Mouse (Mus musculus) neutrophil, adult 5-6 weeks (primary cell): ENCODE results near the gene Triap1. TPM values are rescaled to one million over a fixed set of nuclear protein-coding genes. Genes with fewer than 3 reads are reported as not detected.
"Not testable (repeated sequence)": the region's sequence is repeated elsewhere in the genome, so short reads cannot be mapped to it uniquely, and the experiment has no call there.

ENCODE experiments used
- ATAC-seq: fragments of 151-379, 151-347 bp; 2 replicates; pipeline ENCODE4 v1.8.0; 2017; ENCODE audit warnings: mild to moderate bottlenecking, moderate TSS enrichment; ENCODE audit not compliant: insufficient number of reproducible peaks, poor library complexity, low FRiP score, severe bottlenecking; ENCODE audit errors: extremely low read depth
- total RNA-seq: library from RNA; stranded (forward); fragments of 200-1000 nt; gene quantifications from 2 replicates; pipeline ENCODE4 v1.2.3, GENCODE M21; 2017

The Triap1 gene
- total RNA-seq, 1 experiment from 2014 or later = 12.7 TPM

DNA sequence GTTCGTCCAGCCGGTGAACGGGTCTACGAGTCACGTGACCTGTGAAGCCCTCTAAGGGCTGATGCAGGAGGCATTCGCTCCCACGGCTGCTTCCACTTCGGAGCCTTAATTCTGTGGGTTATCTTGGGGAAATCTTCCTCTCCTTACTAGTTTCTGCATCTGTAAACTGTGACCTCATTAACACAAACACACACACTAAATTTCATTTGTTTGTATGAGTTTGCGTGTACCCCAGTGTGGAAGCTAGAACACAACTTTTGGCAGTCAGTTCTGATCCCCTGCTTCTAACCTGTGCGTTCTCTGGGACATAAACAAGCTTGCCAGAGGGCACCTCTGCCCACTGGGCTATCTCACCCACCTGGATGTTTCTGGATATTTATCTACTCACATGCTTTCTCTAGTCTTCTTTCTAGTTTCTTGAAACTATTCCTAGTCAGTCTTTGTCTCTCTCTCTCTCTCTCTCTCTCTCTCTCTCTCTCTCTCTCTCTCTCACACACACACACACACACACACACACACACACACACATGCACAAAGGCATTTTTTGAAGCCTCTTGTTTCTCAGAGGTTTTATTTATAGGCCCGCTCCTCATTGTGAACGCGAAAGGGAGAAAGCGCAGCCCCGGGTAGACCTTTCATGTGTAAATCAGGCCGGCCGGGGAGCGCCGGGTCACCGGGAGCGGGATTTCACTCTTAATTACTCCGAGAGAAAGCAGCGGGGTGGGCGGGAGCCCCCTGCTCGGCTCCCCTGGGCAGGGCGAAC lies 32.6 kb downstream of the Triap1 start:
- ATAC-seq = no peak

DNA sequence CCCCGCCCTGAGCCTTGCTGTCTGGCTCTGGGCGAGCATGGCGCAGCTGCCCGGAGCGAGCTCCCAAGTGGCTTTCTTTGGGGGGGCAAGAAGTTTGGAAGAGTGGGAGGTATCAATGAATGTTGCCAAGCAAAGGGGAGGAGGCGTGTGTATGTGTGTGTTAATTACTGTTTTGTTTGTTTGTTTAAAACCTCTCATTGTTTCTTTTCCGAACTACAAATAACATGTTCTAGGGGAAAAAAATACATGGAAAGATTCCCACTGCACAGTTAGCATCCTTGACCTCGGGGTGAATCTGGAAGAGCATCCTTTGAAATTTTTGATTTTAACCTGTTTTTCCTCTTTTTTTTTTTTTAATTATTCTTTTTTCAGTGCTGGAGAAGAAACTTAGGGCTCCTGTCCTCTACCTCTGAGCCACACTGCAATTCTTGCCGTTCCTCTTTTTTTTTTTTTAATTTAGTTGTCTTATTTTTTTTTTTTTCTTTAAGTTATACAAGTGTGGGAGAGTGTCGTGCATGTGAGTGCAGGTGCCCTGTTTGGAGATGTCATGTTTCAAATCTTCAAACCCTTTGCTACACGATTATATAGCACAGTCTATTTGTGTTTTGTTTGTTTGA lies 33.3 kb downstream of the Triap1 start:
- ATAC-seq = no peak

DNA sequence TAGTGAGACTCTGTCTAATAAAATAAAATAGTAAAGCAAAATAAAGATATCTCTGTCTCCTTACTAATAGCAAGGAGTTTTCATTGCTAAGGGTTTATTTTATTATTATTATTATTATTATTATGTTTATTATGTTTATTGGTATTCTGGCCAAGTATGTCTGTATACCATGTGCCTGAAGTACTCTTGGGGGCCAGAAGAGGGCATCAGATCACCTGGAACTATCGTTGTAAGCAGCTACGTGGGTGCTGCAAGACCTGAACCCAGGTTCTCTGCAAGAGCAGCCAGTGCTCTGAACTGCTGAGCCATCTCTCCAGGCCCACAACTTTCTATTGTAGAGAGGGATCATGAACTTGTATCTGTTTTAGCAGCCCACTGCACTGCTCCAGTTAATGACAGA lies 34.4 kb downstream of the Triap1 start:
- ATAC-seq = no peak

DNA sequence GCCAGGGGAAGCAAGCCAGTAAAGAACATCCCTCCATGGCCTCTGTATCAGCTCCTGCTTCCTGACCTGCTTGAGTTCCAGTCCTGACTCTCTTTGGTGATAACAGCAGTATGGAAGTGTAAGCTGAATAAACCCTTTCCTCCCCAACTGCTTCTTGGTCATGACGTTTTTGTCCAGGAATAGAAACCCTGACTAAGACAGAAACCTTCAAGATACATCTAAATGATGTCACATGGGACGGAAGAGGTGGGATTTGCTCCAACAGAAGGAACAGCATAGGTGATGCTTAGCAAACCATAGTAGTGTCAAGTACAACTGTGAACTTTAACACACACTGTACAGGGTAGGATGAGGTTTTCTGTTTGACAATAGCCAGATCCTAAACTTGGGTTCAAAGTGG lies 37.9 kb downstream of the Triap1 start:
- not testable (repeated sequence) for ATAC-seq

DNA sequence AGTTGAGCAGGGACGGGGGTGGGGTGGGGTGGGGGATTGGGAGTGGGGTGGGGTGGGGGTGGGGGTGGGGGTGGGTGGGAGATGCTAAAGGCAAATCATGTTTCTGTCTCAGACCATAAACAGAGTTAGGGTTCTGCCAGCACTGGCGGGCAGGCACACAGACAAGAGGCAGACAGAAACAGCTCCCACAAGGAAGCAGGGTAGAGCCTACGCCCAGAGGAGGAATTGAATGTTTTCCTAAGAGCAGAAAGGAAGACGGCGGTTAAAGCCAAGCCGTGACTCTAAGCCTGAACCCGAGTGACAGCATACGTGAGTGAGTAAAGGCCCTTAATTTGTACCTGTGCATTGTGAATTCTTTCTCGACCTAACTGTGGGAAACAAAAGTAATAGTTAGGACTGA lies 50.9 kb downstream of the Triap1 start:
- no peak for ATAC-seq

DNA sequence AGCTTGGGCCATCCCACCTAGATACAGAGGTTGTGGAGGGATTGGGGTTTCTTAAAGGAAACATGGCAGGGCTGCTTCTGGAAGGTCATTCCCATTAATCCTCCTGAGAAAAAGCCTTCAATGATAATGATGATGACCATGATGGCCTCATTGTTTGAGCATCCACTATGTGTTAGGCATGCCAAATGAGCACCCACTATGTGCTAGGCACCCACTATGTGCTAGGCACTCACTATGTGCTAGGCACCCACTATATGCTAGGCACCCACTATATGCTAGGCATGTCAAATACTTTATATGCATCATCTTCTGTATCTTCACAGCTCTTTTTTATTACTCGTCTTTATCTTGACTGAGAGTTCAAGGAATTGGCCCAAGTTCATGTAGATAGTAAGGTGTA lies 51.9 kb downstream of the Triap1 start:
- no peak for ATAC-seq

Other genes starting within 250 kb of the Triap1 start
- gene Gm10401, start 242.9 kb upstream of the Triap1 start, total RNA-seq = 1.4 TPM in 1 of 2 replicates, not detected in the other
- gene Acads, start 221.9 kb upstream of the Triap1 start, total RNA-seq = 7.1 and 10.5 TPM in 2 replicates
- gene Unc119b, start 206.2 kb upstream of the Triap1 start, total RNA-seq = 20.7 and 22.1 TPM in 2 replicates
- 69.5 and 71.7 TPM in 2 replicates for gene Mlec, start 183.0 kb upstream of the Triap1 start, total RNA-seq
- gene Cabp1, start 146.8 kb upstream of the Triap1 start, total RNA-seq = not detected in 2 replicates
- gene Pop5, start 105.4 kb upstream of the Triap1 start, total RNA-seq = 22.7 and 39.8 TPM in 2 replicates
- gene Rnf10, start 68.3 kb upstream of the Triap1 start, total RNA-seq = 161 and 173 TPM in 2 replicates
- 24.8 and 32.2 TPM in 2 replicates for gene Coq5, start 61.6 kb upstream of the Triap1 start, total RNA-seq
- gene Dynll1, start 40.2 kb upstream of the Triap1 start, total RNA-seq = 103 and 154 TPM in 2 replicates
- 51.2 and 55.9 TPM in 2 replicates for gene Srsf9, start 14.0 kb upstream of the Triap1 start, total RNA-seq
- gene Gatc, start within 50 bp of the Triap1 start, total RNA-seq = 3.4 and 9.5 TPM in 2 replicates
- 49.6 and 60.8 TPM in 2 replicates for gene Cox6a1, start 7.8 kb downstream of the Triap1 start, total RNA-seq
- gene Msi1, start 88.4 kb downstream of the Triap1 start, total RNA-seq = not detected in 2 replicates
- not detected in 2 replicates for gene Pla2g1b, start 125.0 kb downstream of the Triap1 start, total RNA-seq
- 6.1 and 11.3 TPM in 2 replicates for gene Sirt4, start 143.5 kb downstream of the Triap1 start, total RNA-seq
- gene Pxn, start 165.5 kb downstream of the Triap1 start, total RNA-seq = 242 and 288 TPM in 2 replicates
- 808 and 842 TPM in 2 replicates for gene Rplp0, start 218.2 kb downstream of the Triap1 start, total RNA-seq
- gene Gcn1l1, start 224.0 kb downstream of the Triap1 start, total RNA-seq = 37.0 and 39.8 TPM in 2 replicates